Mouse (Mus musculus) neural tube, embryonic 13.5 days (tissue): Measurements from ENCODE around the gene Adprhl2. TPM values are rescaled to one million over a fixed set of nuclear protein-coding genes. Genes with fewer than 3 reads are reported as not detected.

Experiments
- ATAC-seq: fragments of 200-750 bp; cut with Nextera tagmentation; 2 replicates; pipeline ENCODE4 v1.8.0; 2017; ENCODE audit warnings: low read depth, mild to moderate bottlenecking, moderate TSS enrichment, moderate library complexity
- H3K27ac ChIP-seq: fragments of 300-500 bp; sonication (generic); replicated peaks from 2 replicates; pipeline ENCODE4 v1.5.1; 2015; ENCODE audit warnings: moderate library complexity, mild to moderate bottlenecking, inconsistent platforms
- H3K27me3 ChIP-seq: fragments of 300-500 bp; sonication (generic); 2 replicates; pipeline ENCODE4 v1.6.1; 2015; ENCODE audit warnings: mild to moderate bottlenecking, inconsistent platforms
- H3K36me3 ChIP-seq: fragments of 300-500 bp; sonication (generic); 2 replicates; pipeline ENCODE4 v1.6.1; 2015; ENCODE audit warnings: mild to moderate bottlenecking, inconsistent platforms
- H3K4me1 ChIP-seq: fragments of 300-500 bp; sonication (generic); replicated peaks from 2 replicates; pipeline ENCODE4 v1.6.1; 2015; ENCODE audit warnings: inconsistent platforms
- H3K4me2 ChIP-seq: fragments of 300-500 bp; sonication (generic); 2 replicates; pipeline ENCODE4 v1.6.1; 2015; ENCODE audit warnings: inconsistent platforms, mild to moderate bottlenecking, moderate library complexity
- H3K4me3 ChIP-seq: fragments of 300-500 bp; sonication (generic); 2 replicates; pipeline ENCODE4 v1.5.1; 2015; ENCODE audit warnings: mild to moderate bottlenecking, inconsistent platforms
- H3K9ac ChIP-seq: fragments of 300-500 bp; sonication (generic); 2 replicates; pipeline ENCODE4 v1.6.1; 2015; ENCODE audit warnings: moderate library complexity, mild to moderate bottlenecking, inconsistent platforms
- H3K9me3 ChIP-seq: fragments of 300-500 bp; sonication (generic); 2 replicates; pipeline ENCODE4 v1.6.1; 2016; ENCODE audit warnings: inconsistent platforms
- WGBS: fragments of 180-500 bp; shearing (Covaris S2); methylation state at CpG from one replicate; pipeline ENCODE4 v1.1.7; 2015; 5-methylcytosine and 5-hydroxymethylcytosine counted together
- polyA plus RNA-seq: library from polyadenylated mRNA; unstranded; fragments of >200 nt; fragmentation: Nextera tagmentation; extraction: Ambion mirVana; gene quantifications from 2 replicates; pipeline ENCODE4 v1.2.1, GENCODE M21; 2015

Gene Adprhl2
- polyA plus RNA-seq, result 69.5 and 69.6 TPM in 2 replicates

DNA sequence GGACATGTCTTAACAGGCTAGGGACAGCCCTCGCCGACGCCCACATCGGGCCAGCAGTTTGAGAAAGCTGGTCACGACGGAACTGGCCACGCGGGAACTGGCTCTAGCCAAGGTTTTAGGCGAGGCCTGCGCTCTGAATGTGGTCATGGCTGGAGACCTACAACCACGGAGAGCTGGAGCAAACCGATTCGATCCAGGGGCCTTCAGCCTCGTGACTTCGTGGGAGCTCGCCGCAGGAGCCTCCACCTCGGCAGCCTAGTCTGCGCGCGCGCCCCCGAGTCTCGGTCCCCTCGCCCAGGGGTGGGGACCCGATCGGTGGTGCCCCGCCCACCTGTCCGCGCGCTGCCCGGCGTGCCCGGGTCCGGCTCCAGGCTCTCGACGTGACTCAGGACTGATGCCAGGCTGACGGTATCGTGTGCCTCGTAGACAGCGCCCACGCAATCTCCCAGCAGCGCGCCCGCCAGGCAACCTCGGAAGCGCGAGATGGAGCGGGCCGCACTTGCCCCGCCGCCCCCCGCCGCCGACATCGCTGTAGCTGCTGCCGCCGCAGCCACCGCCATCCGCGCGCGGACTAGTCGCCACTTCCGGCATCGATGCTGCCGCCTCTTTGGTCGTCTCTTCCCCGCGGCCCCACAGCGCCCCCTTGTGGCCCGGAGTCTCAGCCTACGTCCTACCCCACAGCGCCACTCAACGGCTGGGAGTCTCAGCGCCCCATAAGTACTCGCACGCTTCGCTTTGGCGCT lies at the start of gene Adprhl2:
TSS of gene Adprhl2 (minus strand) at position 593 of the 743 bp plus-strand sequence.
- peaks cover 28% of the 10 kb centered on the region for H3K36me3 ChIP-seq
- peak within 1 kb of the TSS; percentile 84 for H3K9ac ChIP-seq
- peak within 1 kb of the TSS; percentile 79 for H3K4me3 ChIP-seq
- no peaks in the 10 kb centered on the region for H3K9me3 ChIP-seq
- peak within 1 kb of the TSS; percentile 98 for H3K4me2 ChIP-seq
- peak within 1 kb of the TSS; percentile 86 for H3K27ac ChIP-seq
- WGBS, result under 1% methylated on average over 74 of the region's 80 CpGs
- ATAC-seq, result peak; percentile 84
- peaks cover 32% of the 10 kb centered on the region for H3K4me1 ChIP-seq
- H3K27me3 ChIP-seq, result peaks cover 32% of the 10 kb centered on the region

DNA sequence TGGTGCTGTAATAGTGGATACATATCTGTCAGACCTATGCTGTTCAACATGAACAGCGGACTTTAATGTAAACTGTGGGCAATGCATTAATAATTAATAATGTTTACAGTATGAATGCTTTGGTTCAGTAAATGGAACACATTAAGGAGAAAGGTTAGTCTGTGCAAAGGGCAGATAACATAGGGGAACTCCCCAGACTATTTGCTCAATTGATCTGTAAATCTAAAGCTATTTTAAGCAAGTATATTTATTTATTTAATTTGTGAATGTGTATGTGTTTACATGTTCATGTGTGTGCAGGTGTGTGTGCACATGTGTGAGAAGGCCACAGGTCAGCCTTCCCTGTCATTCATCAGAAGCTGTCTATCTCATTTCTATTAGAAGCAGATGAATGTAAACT lies 38.6 kb upstream of the Adprhl2 start:
- H3K9me3 ChIP-seq, result no peaks in the 10 kb centered on the region
- H3K4me3 ChIP-seq, result no peak overlapping the region
- 91% methylated on average over 1 of the region's 1 CpGs for whole genome bisulfite sequencing
- ATAC-seq, result no peak
- H3K36me3 ChIP-seq, result peaks cover 64% of the 10 kb centered on the region
- no peaks in the 10 kb centered on the region for H3K27me3 ChIP-seq
- no peak overlapping the region for H3K9ac ChIP-seq
- H3K4me2 ChIP-seq, result no peak overlapping the region
- no peak overlapping the region for H3K27ac ChIP-seq
- no peaks in the 10 kb centered on the region for H3K4me1 ChIP-seq

DNA sequence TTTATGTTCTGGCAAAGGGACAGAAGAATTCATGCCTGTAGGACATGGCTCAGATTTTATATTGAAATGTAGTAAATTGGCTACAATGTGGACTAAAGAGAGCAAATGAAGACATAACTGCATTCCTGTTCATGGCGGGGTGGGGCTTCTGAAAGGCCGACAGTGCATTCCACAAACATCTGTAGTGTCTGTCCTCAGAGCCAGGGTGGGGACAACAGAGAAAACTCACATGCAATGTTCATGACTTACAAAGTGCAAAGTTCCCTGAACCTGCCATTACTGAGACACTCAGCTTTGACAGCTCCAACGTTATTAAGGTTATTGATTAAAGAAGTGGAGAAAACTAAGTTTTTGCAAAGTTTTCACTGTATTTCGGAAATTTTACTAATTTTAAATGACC lies 21.9 kb upstream of the Adprhl2 start:
- Histone ChIP-seq H3K4me3 (no peak overlapping the region), H3K9me3 (no peaks in the 10 kb centered on the region), H3K27ac (no peak overlapping the region), H3K36me3 (peaks cover 44% of the 10 kb centered on the region), H3K9ac (no peak overlapping the region), H3K4me1 (no peaks in the 10 kb centered on the region), H3K4me2 (no peak overlapping the region), H3K27me3 (no peaks in the 10 kb centered on the region)
- ATAC-seq, result no peak
- 84% methylated on average over 4 of the region's 4 CpGs for WGBS

DNA sequence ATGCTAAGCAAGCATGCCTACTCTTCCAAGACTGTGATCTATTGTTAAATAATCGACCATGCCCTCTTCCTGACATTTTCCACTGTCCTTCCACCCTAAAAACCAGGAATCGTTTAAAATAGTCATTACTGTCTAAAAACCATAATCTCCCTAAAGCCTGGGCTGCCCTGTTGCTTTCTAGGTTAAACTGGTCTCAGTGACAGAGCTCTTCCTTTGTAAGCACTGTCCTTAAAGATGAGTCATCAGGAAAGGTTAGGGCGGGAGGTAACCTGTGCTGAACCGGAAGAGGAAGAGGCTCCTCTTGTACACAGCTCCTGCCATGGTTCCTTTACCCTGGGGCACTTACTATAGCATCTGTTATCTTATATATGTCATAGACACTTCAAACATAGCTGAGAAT lies 18.0 kb upstream of the Adprhl2 start:
- Histone ChIP-seq H3K9me3 (no peaks in the 10 kb centered on the region), H3K4me2 (no peak overlapping the region), H3K4me1 (no peaks in the 10 kb centered on the region), H3K27me3 (no peaks in the 10 kb centered on the region), H3K4me3 (no peak overlapping the region), H3K9ac (no peak overlapping the region), H3K27ac (no peak overlapping the region), H3K36me3 (peaks cover 27% of the 10 kb centered on the region)
- no peak for ATAC-seq
- WGBS, result 53% methylated on average over 4 of the region's 4 CpGs

DNA sequence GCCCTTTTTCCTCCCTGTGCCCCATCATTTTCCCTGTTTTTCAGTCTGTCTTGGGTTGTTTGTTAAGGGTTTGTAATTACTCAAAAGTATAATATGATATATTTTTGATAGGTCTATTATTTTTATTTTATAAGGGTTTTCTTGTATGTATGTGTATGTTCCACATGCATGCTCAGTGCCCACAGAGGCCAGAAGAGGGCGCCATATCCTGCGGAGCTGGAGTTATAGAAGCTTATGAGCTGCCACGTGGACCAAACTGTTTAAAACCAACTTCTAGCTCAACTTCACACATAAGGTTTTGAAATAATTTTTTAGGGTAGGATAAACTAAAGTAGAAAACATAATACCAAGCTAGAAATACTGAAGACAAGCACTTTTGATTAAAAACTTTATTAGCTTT lies 10.9 kb upstream of the Adprhl2 start:
- H3K4me2 ChIP-seq, result no peak overlapping the region
- no peak overlapping the region for H3K4me3 ChIP-seq
- H3K27ac ChIP-seq, result no peak overlapping the region
- H3K27me3 ChIP-seq, result no peaks in the 10 kb centered on the region
- H3K9ac ChIP-seq, result no peak overlapping the region
- 57% methylated on average over 3 of the region's 3 CpGs for WGBS
- H3K9me3 ChIP-seq, result no peaks in the 10 kb centered on the region
- peaks cover 10% of the 10 kb centered on the region; the same call in 1 of the 2 replicates for H3K36me3 ChIP-seq
- no peak for ATAC-seq
- H3K4me1 ChIP-seq, result no peaks in the 10 kb centered on the region

DNA sequence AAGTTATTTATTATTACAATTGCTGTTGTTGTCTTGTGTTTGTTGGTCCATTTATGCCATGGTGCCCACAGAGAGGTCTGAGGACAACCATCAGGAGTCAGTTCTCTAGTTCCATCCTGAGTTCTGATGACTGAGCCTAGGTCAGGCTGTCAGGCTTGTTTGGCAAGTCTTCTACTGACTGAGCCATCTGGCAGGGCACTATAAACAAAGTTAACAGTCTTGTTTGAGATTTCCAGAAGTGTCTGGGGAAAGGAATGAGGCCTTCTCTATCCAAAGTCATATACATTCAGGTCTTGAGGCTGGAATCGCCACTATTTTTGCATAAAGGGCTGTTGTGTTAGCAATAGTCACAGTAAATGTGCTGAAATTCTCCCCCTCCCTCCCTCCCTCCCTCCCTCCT lies 10.2 kb upstream of the Adprhl2 start:
- 70% methylated on average over 1 of the region's 1 CpGs for WGBS
- Histone ChIP-seq H3K36me3 (peaks cover 7% of the 10 kb centered on the region; the same call in 1 of the 2 replicates), H3K9me3 (no peaks in the 10 kb centered on the region), H3K4me3 (no peak overlapping the region), H3K4me2 (no peak overlapping the region), H3K4me1 (no peaks in the 10 kb centered on the region), H3K27ac (no peak overlapping the region), H3K9ac (no peak overlapping the region), H3K27me3 (no peaks in the 10 kb centered on the region)
- no peak for ATAC-seq

DNA sequence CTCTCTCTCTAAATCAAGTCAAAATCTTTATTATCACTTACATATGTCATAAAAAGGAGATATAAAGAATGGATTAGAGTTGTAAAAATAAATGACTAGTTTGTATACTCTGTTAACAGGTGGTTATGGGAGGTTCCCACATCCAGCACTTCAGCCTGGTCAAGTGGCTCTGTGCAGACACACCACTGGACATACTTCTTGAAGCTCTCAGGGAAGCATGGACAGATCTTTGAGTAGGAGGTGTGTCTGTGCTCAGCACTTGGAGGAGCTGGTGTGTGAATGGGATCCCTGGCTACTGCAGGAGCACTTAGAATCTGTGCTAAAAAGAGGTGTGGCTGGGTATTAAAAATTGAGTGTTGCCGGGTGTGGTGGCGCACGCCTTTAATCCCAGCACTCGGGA lies 8.8 kb upstream of the Adprhl2 start:
- Histone ChIP-seq H3K4me3 (no peak overlapping the region), H3K36me3 (no peaks in the 10 kb centered on the region; the same call in 1 of the 2 replicates), H3K9me3 (no peaks in the 10 kb centered on the region), H3K27ac (no peak overlapping the region), H3K4me2 (no peak overlapping the region), H3K4me1 (peaks cover 4% of the 10 kb centered on the region), H3K9ac (no peak overlapping the region), H3K27me3 (peaks cover 7% of the 10 kb centered on the region)
- ATAC-seq, result no peak
- 92% methylated on average over 4 of the region's 4 CpGs for WGBS

DNA sequence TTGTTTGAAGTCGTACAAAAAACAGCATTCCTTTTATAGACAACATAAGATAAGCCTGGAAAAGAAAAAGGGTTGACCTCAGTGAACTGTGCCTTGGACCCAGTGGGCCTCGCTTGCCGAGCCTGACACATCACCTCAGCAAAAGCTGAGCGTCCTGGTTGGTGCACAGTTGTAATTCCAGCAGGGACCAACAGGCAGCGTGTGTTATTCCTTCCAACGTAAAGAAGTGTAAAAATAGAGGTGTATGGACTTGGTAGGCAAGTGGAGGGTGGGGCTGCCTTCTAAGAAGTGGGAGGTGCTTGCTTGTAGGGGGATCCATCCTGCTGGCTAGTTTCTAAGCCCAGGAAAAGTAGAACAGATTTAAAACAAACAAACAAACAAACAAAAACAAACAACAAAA lies 4.5 kb upstream of the Adprhl2 start:
- H3K4me3 ChIP-seq, result no peak overlapping the region
- no peaks in the 10 kb centered on the region for H3K36me3 ChIP-seq
- peaks cover 16% of the 10 kb centered on the region for H3K4me1 ChIP-seq
- no peak overlapping the region for H3K27ac ChIP-seq
- ATAC-seq, result no peak
- no peak overlapping the region for H3K9ac ChIP-seq
- H3K4me2 ChIP-seq, result no peak overlapping the region
- H3K27me3 ChIP-seq, result peaks cover 32% of the 10 kb centered on the region
- WGBS, result 22% methylated on average over 6 of the region's 6 CpGs
- H3K9me3 ChIP-seq, result no peaks in the 10 kb centered on the region

DNA sequence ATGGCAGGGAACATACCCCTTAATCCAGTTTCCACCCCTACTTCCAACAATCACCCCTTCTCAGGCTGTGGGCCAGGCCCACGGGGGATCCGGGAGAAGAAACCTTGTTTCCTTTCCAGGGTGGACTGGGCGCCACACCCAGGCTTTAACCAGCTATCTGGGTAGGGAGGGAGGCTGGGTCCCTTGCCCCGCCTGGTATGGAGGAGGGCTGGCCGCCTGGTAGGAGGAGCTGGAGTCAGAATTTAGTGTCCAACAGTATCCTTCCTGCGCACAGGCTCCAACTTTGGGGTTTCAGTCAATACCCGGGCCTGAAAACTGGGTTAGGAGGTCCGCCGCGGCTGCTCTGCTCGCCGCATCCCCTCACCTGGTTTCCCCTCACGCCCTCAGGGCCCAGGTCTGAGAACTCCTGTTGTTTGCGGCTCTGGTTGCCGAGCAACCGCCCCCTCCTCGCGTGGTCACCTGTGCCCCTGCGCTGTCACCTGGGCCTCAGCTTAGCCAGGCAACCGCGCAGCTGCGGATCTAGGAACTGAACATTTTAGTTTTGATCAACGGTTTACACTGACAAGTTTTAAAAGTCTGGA lies 3.9 kb upstream of the Adprhl2 start, which contains the start of gene Tekt2:
TSS of gene Tekt2 (minus strand) at position 408 of the 581 bp plus-strand sequence.
- no peak for ATAC-seq
- Histone ChIP-seq H3K4me1 (peaks cover 22% of the 10 kb centered on the region), H3K27ac (no peak within 1 kb of the TSS), H3K4me2 (peak within 1 kb of the TSS; percentile 38), H3K9me3 (no peaks in the 10 kb centered on the region), H3K4me3 (no peak within 1 kb of the TSS), H3K36me3 (no peaks in the 10 kb centered on the region), H3K9ac (peak within 1 kb of the TSS; percentile 34), H3K27me3 (peaks cover 32% of the 10 kb centered on the region)
- WGBS, result 10% methylated on average over 23 of the region's 23 CpGs

DNA sequence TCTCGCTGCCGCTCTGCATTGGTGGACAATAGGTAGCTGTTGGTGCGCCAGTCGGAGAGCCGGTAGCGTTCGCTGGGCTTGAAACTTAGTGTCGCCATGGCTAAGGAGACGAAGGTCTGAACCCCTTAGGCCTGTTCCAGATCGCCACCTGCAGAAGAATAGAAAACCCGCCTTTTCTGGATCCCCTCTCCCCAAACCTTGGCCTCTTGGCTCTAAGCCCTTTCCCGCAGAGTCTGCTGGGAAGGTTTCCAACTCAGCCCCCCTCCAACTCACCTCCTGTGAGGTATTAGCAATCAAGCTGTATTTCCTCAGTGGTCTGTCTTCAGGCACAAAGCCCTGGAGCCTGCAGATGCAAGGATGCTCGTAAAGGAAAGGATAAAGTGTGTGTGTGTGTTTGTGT lies 3.4 kb upstream of the Adprhl2 start:
- H3K9ac ChIP-seq, result peak overlapping the region; percentile 34; the same call in 1 of the 2 replicates
- H3K4me1 ChIP-seq, result peaks cover 28% of the 10 kb centered on the region
- H3K4me3 ChIP-seq, result no peak overlapping the region
- 28% methylated on average over 13 of the region's 13 CpGs for WGBS
- no peak for ATAC-seq
- H3K27ac ChIP-seq, result no peak overlapping the region
- peak overlapping the region; percentile 38 for H3K4me2 ChIP-seq
- H3K9me3 ChIP-seq, result no peaks in the 10 kb centered on the region
- peaks cover 32% of the 10 kb centered on the region for H3K27me3 ChIP-seq
- no peaks in the 10 kb centered on the region for H3K36me3 ChIP-seq

DNA sequence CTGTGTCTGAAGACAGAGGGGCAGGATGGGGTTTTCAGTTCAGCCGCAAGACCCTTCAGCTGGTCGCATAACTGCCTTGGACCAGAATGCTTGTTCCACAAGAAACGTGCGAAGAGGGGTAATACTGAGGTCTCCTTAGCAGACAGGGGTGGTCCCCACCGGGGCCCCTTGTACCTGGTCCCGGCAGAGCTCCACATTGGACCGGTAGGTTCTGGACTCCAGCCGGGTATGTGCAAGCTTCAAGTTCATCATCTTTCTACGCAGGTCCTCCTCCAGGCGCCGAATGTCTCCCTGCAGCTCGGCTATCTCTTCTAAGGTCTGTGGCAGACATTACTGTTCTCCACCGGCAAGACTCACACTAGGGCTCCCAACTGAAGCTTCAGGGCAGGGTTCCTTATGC lies 1.1 kb upstream of the Adprhl2 start:
- Histone ChIP-seq H3K4me3 (no peak overlapping the region), H3K4me1 (peaks cover 32% of the 10 kb centered on the region), H3K9me3 (no peaks in the 10 kb centered on the region), H3K4me2 (no peak overlapping the region), H3K36me3 (peaks cover 14% of the 10 kb centered on the region), H3K27ac (no peak overlapping the region), H3K9ac (no peak overlapping the region), H3K27me3 (peaks cover 32% of the 10 kb centered on the region)
- 97% methylated on average over 13 of the region's 13 CpGs for WGBS
- no peak for ATAC-seq

DNA sequence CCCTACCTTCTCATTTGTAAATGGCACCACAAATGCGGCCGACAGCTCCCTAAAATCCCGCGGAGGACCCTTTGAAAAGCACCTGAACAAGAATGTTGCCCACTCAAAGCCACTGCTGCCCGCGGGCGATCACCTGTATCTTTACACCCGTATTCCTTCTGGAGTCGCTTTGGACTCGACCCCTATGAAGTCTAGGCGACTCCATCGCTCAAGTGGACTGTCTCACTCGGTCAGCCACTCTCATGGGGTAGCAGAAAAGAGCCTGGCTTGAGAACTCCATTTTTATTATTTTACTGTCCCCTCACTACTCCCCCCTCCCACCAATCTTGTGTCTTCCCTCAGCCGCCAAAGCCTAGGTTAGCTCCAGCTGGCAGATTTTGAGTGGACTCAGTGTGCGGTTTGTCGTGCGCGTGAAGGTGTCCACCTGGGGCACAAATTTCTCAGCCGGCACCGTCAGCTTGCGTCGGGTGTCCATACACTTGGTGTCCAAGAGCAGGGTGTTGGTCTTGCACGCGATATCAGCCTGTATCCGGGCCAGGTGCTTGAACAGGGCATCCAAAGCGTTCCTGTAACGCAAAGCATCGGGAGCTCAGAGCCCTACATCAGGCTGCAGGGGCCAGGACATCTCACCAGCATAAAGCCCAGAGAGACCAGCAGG lies 480 bp upstream of the Adprhl2 start:
- Histone ChIP-seq H3K4me2 (peak overlapping the region; percentile 98), H3K27ac (no peak overlapping the region), H3K9ac (peak overlapping the region; percentile 38; the same call in 1 of the 2 replicates), H3K4me3 (peak overlapping the region; percentile 79), H3K4me1 (peaks cover 32% of the 10 kb centered on the region), H3K36me3 (peaks cover 21% of the 10 kb centered on the region), H3K9me3 (no peaks in the 10 kb centered on the region), H3K27me3 (peaks cover 32% of the 10 kb centered on the region)
- ATAC-seq, result peak; percentile 34; the same call in 1 of the 2 replicates
- whole genome bisulfite sequencing, result 53% methylated on average over 28 of the region's 28 CpGs
